ENCODE assay signal across 30 mouse cellular contexts in genomic region chr2:93851303-93851702, GRCm38 (mm10). TPM values are rescaled to one million over a fixed set of nuclear protein-coding genes. Genes with fewer than 3 reads are reported as not detected.
DNase-seq lines count a peak whose midpoint lies in the region; ATAC-seq and TF ChIP-seq lines count a peak whose summit lies in the region.
"Had no signal": no experiment of that assay in that cellular context is flagged by ENCODE, and none has a peak within 500 bp of the region (broad histone marks: within the 10 kb centered on the region; RNA-seq: fewer than 3 reads in every experiment).

No protein-coding gene starts in this region.

- H3K4me2 ChIP-seq in embryonic facial prominence, embryonic 14.5 days (ENCODE audit: low read depth, low read length), result no peak overlapping the region
- no peak overlapping the region for H3K4me2 ChIP-seq in limb, embryonic 14.5 days (replicated peaks; ENCODE audit: low read depth, low read length, severe bottlenecking)
- H3K4me2 ChIP-seq in midbrain, embryonic 16.5 days (ENCODE audit: low read length), result no peak overlapping the region
- no peak overlapping the region for H3K4me2 ChIP-seq in intestine, embryonic 16.5 days (ENCODE audit: low read depth, low read length)
- H3K4me2 ChIP-seq: embryonic facial prominence, embryonic 15.5 days; hindbrain, embryonic 12.5 days; hindbrain, embryonic 15.5 days had no signal

- 0 out of 2 replicates have a peak, but pooled peaks cover 3% of the 10 kb centered on the region for H3K36me3 ChIP-seq in embryonic facial prominence, embryonic 14.5 days (ENCODE audit: control insufficient read depth, insufficient read depth, low read length)
- no peaks in the 10 kb centered on the region for H3K36me3 ChIP-seq in limb, embryonic 14.5 days (ENCODE audit: control insufficient read depth, insufficient read depth, low read length)
- H3K36me3 ChIP-seq in midbrain, embryonic 16.5 days (ENCODE audit: control insufficient read depth, insufficient read depth, low read length), result no peaks in the 10 kb centered on the region
- H3K36me3 ChIP-seq in intestine, embryonic 16.5 days (ENCODE audit: control insufficient read depth, insufficient read depth, low read length), result no peaks in the 10 kb centered on the region
- H3K36me3 ChIP-seq: embryonic facial prominence, embryonic 15.5 days; hindbrain, embryonic 12.5 days; hindbrain, embryonic 15.5 days had no signal

- peaks cover 21% of the 10 kb centered on the region for H3K4me1 ChIP-seq in embryonic facial prominence, embryonic 14.5 days (ENCODE audit: control insufficient read depth, insufficient read depth, low read length)
- peaks cover 11% of the 10 kb centered on the region for H3K4me1 ChIP-seq in limb, embryonic 14.5 days (ENCODE audit: control insufficient read depth, insufficient read depth, low read length)
- H3K4me1 ChIP-seq in midbrain, embryonic 16.5 days (ENCODE audit: control insufficient read depth, insufficient read depth, low read length), result peaks cover 10% of the 10 kb centered on the region
- H3K4me1 ChIP-seq in intestine, embryonic 16.5 days (ENCODE audit: control insufficient read depth, insufficient read depth, low read length), result peaks cover 9% of the 10 kb centered on the region

- no peak for ATAC-seq in embryonic facial prominence, embryonic 14.5 days (ENCODE audit: low read depth)
- no peak for ATAC-seq in limb, embryonic 14.5 days (ENCODE audit: low FRiP score, low read depth)
- no peak for ATAC-seq in midbrain, embryonic 16.5 days
- ATAC-seq in intestine, embryonic 16.5 days, result no peak
- ATAC-seq: forebrain, embryonic 14.5 days; intestine, postnatal 0 days had no signal

- peak; percentile 34 for DNase-seq in embryo, embryonic 11 days
- DNase-seq in embryo, embryonic 10 days (ENCODE audit: low spot score), result no peak
- peak; percentile 11 for DNase-seq in embryonic facial prominence, embryonic 14.5 days (ENCODE audit: low spot score)
- peak; percentile 5 for DNase-seq in induced T-regulatory cell, adult 2 months (ENCODE audit: low read depth)
- peak; percentile 7 for DNase-seq in limb, embryonic 14.5 days (ENCODE audit: low spot score)
- DNase-seq in left cerebral cortex, adult 18-20 months (ENCODE audit: low spot score in 2 of 2), result no peak
- DNase-seq: adrenal gland, adult 2 months; adrenal gland, postnatal 14 days; cerebellum, adult 11 months; cerebellum, adult 2 months; cerebellum, adult 9-11 months; cerebellum, postnatal 36 days; gastrocnemius, postnatal 14 days; heart, adult 11 months had no signal

- H3K9me3 ChIP-seq in embryonic facial prominence, embryonic 14.5 days (ENCODE audit: control insufficient read depth, low read length), result no peaks in the 10 kb centered on the region
- no peaks in the 10 kb centered on the region for H3K9me3 ChIP-seq in limb, embryonic 14.5 days (ENCODE audit: control insufficient read depth, low read length)
- no peaks in the 10 kb centered on the region for H3K9me3 ChIP-seq in midbrain, embryonic 16.5 days (replicated peaks; ENCODE audit: control insufficient read depth, low read length, poor library complexity, severe bottlenecking)
- no peaks in the 10 kb centered on the region for H3K9me3 ChIP-seq in intestine, embryonic 16.5 days (ENCODE audit: control insufficient read depth, low read length)
- H3K9me3 ChIP-seq: embryonic facial prominence, embryonic 15.5 days; G1E; hindbrain, embryonic 12.5 days; hindbrain, embryonic 15.5 days had no signal

- no peak overlapping the region for H3K27ac ChIP-seq in embryonic facial prominence, embryonic 14.5 days (replicated peaks; ENCODE audit: low read depth, low read length)
- no peak overlapping the region for H3K27ac ChIP-seq in limb, embryonic 14.5 days (replicated peaks; ENCODE audit: low read depth, low read length)
- H3K27ac ChIP-seq in midbrain, embryonic 16.5 days (ENCODE audit: low read length), result no peak overlapping the region
- H3K27ac ChIP-seq in intestine, embryonic 16.5 days (ENCODE audit: low read length), result no peak overlapping the region
- H3K27ac ChIP-seq: embryonic facial prominence, embryonic 15.5 days; hindbrain, embryonic 12.5 days; hindbrain, embryonic 15.5 days had no signal

- no peak overlapping the region for H3K9ac ChIP-seq in embryonic facial prominence, embryonic 14.5 days (ENCODE audit: low read depth, low read length)
- no peak overlapping the region for H3K9ac ChIP-seq in limb, embryonic 14.5 days (ENCODE audit: low read depth, low read length, severe bottlenecking)
- no peak overlapping the region for H3K9ac ChIP-seq in midbrain, embryonic 16.5 days (ENCODE audit: low read depth, low read length)
- H3K9ac ChIP-seq in intestine, embryonic 16.5 days (ENCODE audit: low read depth, low read length), result no peak overlapping the region
- H3K9ac ChIP-seq: embryonic facial prominence, embryonic 15.5 days; hindbrain, embryonic 12.5 days; hindbrain, embryonic 15.5 days had no signal

- 38% methylated on average over 1 of the region's 1 CpGs for WGBS in embryonic facial prominence, embryonic 14.5 days
- WGBS in limb, embryonic 14.5 days, result 29% methylated on average over 1 of the region's 1 CpGs
- WGBS in midbrain, embryonic 16.5 days, result 87% methylated on average over 1 of the region's 1 CpGs
- WGBS in intestine, embryonic 16.5 days, result 91% methylated on average over 1 of the region's 1 CpGs

- TF ChIP-seq POLR2A in limb, embryonic 14.5 days (IDR thresholded peaks at IDR 0.05; ENCODE audit: borderline replicate concordance, extremely low read depth, insufficient read depth, insufficient read length), result no peak

- no peak overlapping the region for H3K4me3 ChIP-seq in embryonic facial prominence, embryonic 14.5 days (ENCODE audit: low read depth, low read length)
- no peak overlapping the region for H3K4me3 ChIP-seq in limb, embryonic 14.5 days (replicated peaks; ENCODE audit: low read length)
- no peak overlapping the region for H3K4me3 ChIP-seq in midbrain, embryonic 16.5 days (ENCODE audit: low read depth, low read length)
- no peak overlapping the region for H3K4me3 ChIP-seq in intestine, embryonic 16.5 days (ENCODE audit: low read length)
- H3K4me3 ChIP-seq: embryonic facial prominence, embryonic 15.5 days; hindbrain, embryonic 12.5 days; hindbrain, embryonic 15.5 days had no signal

- no peaks in the 10 kb centered on the region for H3K27me3 ChIP-seq in embryonic facial prominence, embryonic 14.5 days (replicated peaks; ENCODE audit: control insufficient read depth, insufficient read depth, low read length)
- H3K27me3 ChIP-seq in limb, embryonic 14.5 days (ENCODE audit: control insufficient read depth, insufficient read depth, low read length), result no peaks in the 10 kb centered on the region
- H3K27me3 ChIP-seq in midbrain, embryonic 16.5 days (ENCODE audit: control insufficient read depth, insufficient read depth, low read depth, low read length), result no peaks in the 10 kb centered on the region
- no peaks in the 10 kb centered on the region for H3K27me3 ChIP-seq in intestine, embryonic 16.5 days (replicated peaks; ENCODE audit: control insufficient read depth, insufficient read depth, low read length)
- H3K27me3 ChIP-seq: embryonic facial prominence, embryonic 15.5 days; hindbrain, embryonic 12.5 days; hindbrain, embryonic 15.5 days had no signal

RNA-seq across cellular contexts. Expression of gene Accs, which starts 1.6 kb away (rescaled TPM):
- polyA plus RNA-seq in embryonic facial prominence, embryonic 14.5 days (2014; fragmentation: Nextera tagmentation; extraction: Ambion mirVana), result 5.7 and 7.0 TPM in 2 replicates
- 28.6 and 32.3 TPM in 2 replicates for polyA plus RNA-seq in limb, embryonic 14.5 days (2012; rRNA removed)
- 8.2 and 8.3 TPM in 2 replicates for polyA plus RNA-seq in limb, embryonic 14.5 days (2014; fragmentation: Nextera tagmentation; extraction: Ambion mirVana)
- 1 to 10 TPM; 3.4 to 4.9 TPM for total RNA-seq in left cerebral cortex, adult 18-20 months (2021)
- polyA plus RNA-seq in midbrain, embryonic 16.5 days (2015; fragmentation: Nextera tagmentation; extraction: Ambion mirVana), result 4.3 and 4.5 TPM in 2 replicates
- 5.4 and 6.1 TPM in 2 replicates for polyA plus RNA-seq in intestine, embryonic 16.5 days (2015; fragmentation: Nextera tagmentation; extraction: Ambion mirVana)

RNA-seq across cellular contexts. Expression of gene Accsl, which starts 17.7 kb away (rescaled TPM):
- 0.53 TPM in 1 of 2 replicates, not detected in the other for polyA plus RNA-seq in embryonic facial prominence, embryonic 14.5 days (2014; fragmentation: Nextera tagmentation; extraction: Ambion mirVana)
- polyA plus RNA-seq in limb, embryonic 14.5 days (2012; rRNA removed), result 0.15 and 0.17 TPM in 2 replicates
- polyA plus RNA-seq in limb, embryonic 14.5 days (2014; fragmentation: Nextera tagmentation; extraction: Ambion mirVana), result 0.29 TPM in 1 of 2 replicates, not detected in the other
- under 1 TPM in 1 of 2 experiments, not detected in 1; 0.21 TPM for total RNA-seq in left cerebral cortex, adult 18-20 months (2021)
- polyA plus RNA-seq in midbrain, embryonic 16.5 days (2015; fragmentation: Nextera tagmentation; extraction: Ambion mirVana), result 0.21 TPM in 1 of 2 replicates, not detected in the other
- not detected in 2 replicates for polyA plus RNA-seq in intestine, embryonic 16.5 days (2015; fragmentation: Nextera tagmentation; extraction: Ambion mirVana)
- total RNA-seq: G1E; gastrocnemius, adult 18-20 months; gastrocnemius, postnatal 14 days; gastrocnemius, postnatal 4 days; heart, adult 8-10 months; heart, postnatal 25 days; hematopoietic stem cell, adult 5-6 weeks had no signal
- polyA plus RNA-seq: adrenal gland, adult 2 months; G1E; heart, embryonic 11.5 days; heart, embryonic 14.5 days; inflammation-experienced regulatory T-cells, adult 6 months; intestine, postnatal 0 days had no signal

RNA-seq across cellular contexts. Expression of gene Ext2, which starts 28.9 kb away (rescaled TPM):
- polyA plus RNA-seq in embryonic facial prominence, embryonic 14.5 days (2014; fragmentation: Nextera tagmentation; extraction: Ambion mirVana), result 115 and 126 TPM in 2 replicates
- 80.7 and 90.5 TPM in 2 replicates for polyA plus RNA-seq in limb, embryonic 14.5 days (2012; rRNA removed)
- 115 TPM in 2 replicates for polyA plus RNA-seq in limb, embryonic 14.5 days (2014; fragmentation: Nextera tagmentation; extraction: Ambion mirVana)
- total RNA-seq in left cerebral cortex, adult 18-20 months (2021), result 10 to 100 TPM; 54.5 to 55.2 TPM
- polyA plus RNA-seq in midbrain, embryonic 16.5 days (2015; fragmentation: Nextera tagmentation; extraction: Ambion mirVana), result 71.3 and 74.9 TPM in 2 replicates
- 81.5 and 87.3 TPM in 2 replicates for polyA plus RNA-seq in intestine, embryonic 16.5 days (2015; fragmentation: Nextera tagmentation; extraction: Ambion mirVana)

Comparison
In these comparisons a context has a peak if more than half of its experiments do, and no peak if none do; other contexts are left out.
1. DNase-seq: peak in embryo, embryonic 11 days (single experiment), embryonic facial prominence, embryonic 14.5 days (single experiment), induced T-regulatory cell, adult 2 months (single experiment) and limb, embryonic 14.5 days (single experiment); none in embryo, embryonic 10 days (single experiment) and left cerebral cortex, adult 18-20 months (0 of 2).